Comparison of ENCODE assay signal across 16 mouse cellular contexts in genomic region chr3:69902382-69902781, GRCm38 (mm10). TPM values are rescaled to one million over a fixed set of nuclear protein-coding genes. Genes with fewer than 3 reads are reported as not detected.
A peak's percentile ranks its signal among the peaks of the same experiment; 100 is the strongest.
DNase-seq lines count a peak whose midpoint lies in the region; ATAC-seq and TF ChIP-seq lines count a peak whose summit lies in the region.
"Had no signal": no experiment of that assay in that cellular context is flagged by ENCODE, and none has a peak within 500 bp of the region (broad histone marks: within the 10 kb centered on the region; RNA-seq: fewer than 3 reads in every experiment).

No protein-coding gene starts in this region.

- H3K4me2 ChIP-seq in lung, embryonic 14.5 days: no peak overlapping the region
- H3K4me2 ChIP-seq: embryonic facial prominence, embryonic 15.5 days; forebrain, embryonic 15.5 days; hindbrain, embryonic 13.5 days had no signal

- H3K4me3 ChIP-seq in lung, embryonic 14.5 days (ENCODE audit: low read depth, low read length): no peak overlapping the region
- H3K4me3 ChIP-seq: embryonic facial prominence, embryonic 15.5 days; erythroblast, embryonic 14.5 days; forebrain, embryonic 10.5 days; forebrain, embryonic 15.5 days; heart, embryonic 10.5 days; hindbrain, embryonic 13.5 days had no signal

- H3K36me3 ChIP-seq in lung, embryonic 14.5 days (ENCODE audit: insufficient read depth): no peaks in the 10 kb centered on the region
- H3K36me3 ChIP-seq: embryonic facial prominence, embryonic 15.5 days; forebrain, embryonic 10.5 days; forebrain, embryonic 15.5 days; heart, embryonic 10.5 days; hindbrain, embryonic 13.5 days had no signal

- H3K27ac ChIP-seq in lung, embryonic 14.5 days (ENCODE audit: low read depth): no peak overlapping the region
- H3K27ac ChIP-seq: embryonic facial prominence, embryonic 15.5 days; forebrain, embryonic 10.5 days; forebrain, embryonic 15.5 days; heart, embryonic 10.5 days; hindbrain, embryonic 13.5 days had no signal

- peak; percentile 10 for DNase-seq in lung, embryonic 14.5 days
- no peak for DNase-seq in lung, adult 18-20 months
- DNase-seq in thymus, adult 18-20 months: peak; percentile 50 to 51
- peak; percentile 70 for DNase-seq in thymus, postnatal 14 days
- no peak for DNase-seq in spleen, postnatal 10 days (ENCODE audit: low spot score in 2 of 2)
- no peak for DNase-seq in urinary bladder, adult 18-20 months (ENCODE audit: low spot score in 2 of 2)
- no peak for DNase-seq in urinary bladder, postnatal 14 days (ENCODE audit: low spot score)
- DNase-seq: embryo, embryonic 11 days; gastrocnemius, postnatal 10 days had no signal

- no peaks in the 10 kb centered on the region for H3K9me3 ChIP-seq in lung, embryonic 14.5 days (ENCODE audit: low read depth, low read length)
- H3K9me3 ChIP-seq: embryonic facial prominence, embryonic 15.5 days; forebrain, embryonic 10.5 days; forebrain, embryonic 15.5 days; heart, embryonic 10.5 days; hindbrain, embryonic 13.5 days had no signal

- H3K27me3 ChIP-seq in lung, embryonic 14.5 days (ENCODE audit: insufficient read depth, low read length): no peaks in the 10 kb centered on the region
- H3K27me3 ChIP-seq: CH12.LX; embryonic facial prominence, embryonic 15.5 days; forebrain, embryonic 15.5 days; hindbrain, embryonic 13.5 days had no signal

- peak; percentile 51 for ATAC-seq in lung, embryonic 14.5 days (ENCODE audit: insufficient read depth)

- WGBS in lung, embryonic 14.5 days: 10% methylated on average over 2 of the region's 2 CpGs

- no peak overlapping the region for H3K9ac ChIP-seq in lung, embryonic 14.5 days
- H3K9ac ChIP-seq: embryonic facial prominence, embryonic 15.5 days; forebrain, embryonic 15.5 days; hindbrain, embryonic 13.5 days had no signal

- peaks cover 7% of the 10 kb centered on the region; the same call in 1 of the 2 replicates for H3K4me1 ChIP-seq in lung, embryonic 14.5 days (ENCODE audit: insufficient read depth)
- H3K4me1 ChIP-seq: forebrain, embryonic 10.5 days; forebrain, embryonic 15.5 days; heart, embryonic 10.5 days; hindbrain, embryonic 13.5 days had no signal

- no peak for TF ChIP-seq CTCF in lung, embryonic 14.5 days (IDR thresholded peaks at IDR 0.05; ENCODE audit: low read depth)

RNA-seq across cellular contexts. Expression of gene Sptssb, which starts 42.6 kb away (rescaled TPM):
- polyA plus RNA-seq in lung, embryonic 14.5 days (2014; fragmentation: Nextera tagmentation; extraction: Ambion mirVana): 9.8 and 10.8 TPM in 2 replicates
- polyA plus RNA-seq: erythroblast, embryonic 14.5 days; forebrain, embryonic 10.5 days had no signal

Comparison
In these comparisons a context has a peak if more than half of its experiments do, and no peak if none do; other contexts are left out.
1. DNase-seq: peak in lung, embryonic 14.5 days (single experiment), thymus, adult 18-20 months (2 of 2) and thymus, postnatal 14 days (single experiment); none in lung, adult 18-20 months (0 of 2), spleen, postnatal 10 days (0 of 2), urinary bladder, adult 18-20 months (0 of 2) and urinary bladder, postnatal 14 days (single experiment).